8 mouse cellular contexts compared by ENCODE assay signal in genomic region chr8:121665329-121665728, GRCm38 (mm10). TPM values are rescaled to one million over a fixed set of nuclear protein-coding genes. Genes with fewer than 3 reads are reported as not detected.
DNase-seq lines count a peak whose midpoint lies in the region; ATAC-seq and TF ChIP-seq lines count a peak whose summit lies in the region.

No protein-coding gene starts in this region.

- peak overlapping the region; percentile 32 for H3K9ac ChIP-seq in hindbrain, embryonic 14.5 days
- H3K9ac ChIP-seq in liver, adult 2 months (ENCODE audit: low read depth, low read length): peak overlapping the region; percentile 16

- TF ChIP-seq POLR2A in liver, adult 2 months (IDR thresholded peaks at IDR 0.05; ENCODE audit: extremely low read depth, insufficient read depth, low read length): no peak
- TF ChIP-seq POLR2A in myocyte (IDR thresholded peaks at IDR 0.05; ENCODE audit: insufficient read length, low read depth): peak; percentile 63

- peak overlapping the region; percentile 59 for H3K27ac ChIP-seq in hindbrain, embryonic 14.5 days
- H3K27ac ChIP-seq in liver, adult 2 months (replicated peaks; ENCODE audit: insufficient read depth, low read depth, low read length): peak overlapping the region; percentile 26

- TF ChIP-seq CTCF in liver, adult 2 months (IDR thresholded peaks at IDR 0.05; ENCODE audit: low read depth, low read length): no peak

- peak overlapping the region; percentile 27 for H3K4me2 ChIP-seq in hindbrain, embryonic 14.5 days (replicated peaks)
- peak overlapping the region; percentile 83 for H3K4me2 ChIP-seq in myocyte (ENCODE audit: low read depth)

- peak; percentile 59; the same call in 1 of the 2 replicates for ATAC-seq in hindbrain, embryonic 14.5 days (ENCODE audit: low FRiP score)

- 5% methylated on average over 16 of the region's 16 CpGs for WGBS in hindbrain, embryonic 14.5 days
- WGBS in liver, adult 2 months: 6% methylated on average over 16 of the region's 16 CpGs

- H3K4me1 ChIP-seq in hindbrain, embryonic 14.5 days (replicated peaks; ENCODE audit: control insufficient read depth, insufficient read depth, low read length): peaks cover 20% of the 10 kb centered on the region
- peaks cover 9% of the 10 kb centered on the region; the same call in 1 of the 2 replicates for H3K4me1 ChIP-seq in liver, adult 2 months (ENCODE audit: control insufficient read depth, insufficient read depth, low read length)

- no peaks in the 10 kb centered on the region for H3K36me3 ChIP-seq in hindbrain, embryonic 14.5 days (replicated peaks; ENCODE audit: control insufficient read depth, insufficient read depth)
- no peaks in the 10 kb centered on the region for H3K36me3 ChIP-seq in liver, adult 2 months (ENCODE audit: control insufficient read depth, insufficient read depth, low read length)
- H3K36me3 ChIP-seq in myocyte (ENCODE audit: control insufficient read depth, insufficient read depth): no peaks in the 10 kb centered on the region

- H3K4me3 ChIP-seq in hindbrain, embryonic 14.5 days (replicated peaks; ENCODE audit: low read length): no peak overlapping the region
- H3K4me3 ChIP-seq in liver, adult 2 months (ENCODE audit: insufficient read depth, low read depth, low read length): peak overlapping the region; percentile 30; the same call in 1 of the 2 replicates
- peak overlapping the region; percentile 17 for H3K4me3 ChIP-seq in myocyte

- H3ac ChIP-seq in myocyte (ENCODE audit: control insufficient read depth, insufficient read length): no peak overlapping the region

- H3K27me3 ChIP-seq in hindbrain, embryonic 14.5 days (ENCODE audit: control insufficient read depth, insufficient read depth, low read length): no peaks in the 10 kb centered on the region
- no peaks in the 10 kb centered on the region for H3K27me3 ChIP-seq in liver, adult 2 months (ENCODE audit: control insufficient read depth, insufficient read depth, low read length)
- no peaks in the 10 kb centered on the region for H3K27me3 ChIP-seq in myocyte (ENCODE audit: control insufficient read depth, insufficient read depth, insufficient read length)

- H3K9me3 ChIP-seq in hindbrain, embryonic 14.5 days (ENCODE audit: control insufficient read depth, low read length): no peaks in the 10 kb centered on the region

- no peaks in the 10 kb centered on the region for H3K79me2 ChIP-seq in liver, adult 2 months (ENCODE audit: control insufficient read depth, insufficient read depth, low read length)
- no peaks in the 10 kb centered on the region for H3K79me2 ChIP-seq in myocyte (ENCODE audit: control insufficient read depth, insufficient read depth)

- DNase-seq in 3134 (ENCODE audit: extremely low read depth, insufficient read length, low spot score): peak; percentile 89
- DNase-seq in adrenal gland, postnatal 14 days: peak; percentile 73
- peak; percentile 33 to 71 for DNase-seq in gastrocnemius, adult 8-10 months (ENCODE audit: low spot score in 2 of 2)
- peak; percentile 62 for DNase-seq in hindbrain, embryonic 14.5 days (ENCODE audit: low spot score)
- DNase-seq in liver, adult 2 months (ENCODE audit: extremely low read depth, low read depth, low spot score): no peak
- no peak for DNase-seq in thymus, postnatal 10 days (ENCODE audit: low spot score in 2 of 2)
- no peak for DNase-seq in cerebellum, adult 11 months

TF ChIP-seq in myocyte, 11 proteins besides CTCF, POLR2A, EP300 and RAD21:
- TF ChIP-seq TCF12 (IDR thresholded peaks at IDR 0.05; ENCODE audit: insufficient read depth, poor library complexity, severe bottlenecking): no peak
- TF ChIP-seq POLR2AphosphoS2 (IDR thresholded peaks at IDR 0.05; ENCODE audit: insufficient read length, low read depth): no peak
- no peak for TF ChIP-seq CEBPB (IDR thresholded peaks at IDR 0.05; ENCODE audit: insufficient read depth, poor library complexity, severe bottlenecking)
- TF ChIP-seq E2F4 (IDR thresholded peaks at IDR 0.05; ENCODE audit: insufficient read depth): no peak
- peak in 2 of 3 experiments; percentile 73 to 76 for TF ChIP-seq MYOD1 (IDR thresholded peaks at IDR 0.05; ENCODE audit: control insufficient read depth in 1 of 3, insufficient read length in 2 of 3, low read depth in 2 of 3)
- TF ChIP-seq SRF (IDR thresholded peaks at IDR 0.05; ENCODE audit: control insufficient read depth, insufficient read length, low read depth): peak; percentile 10
- TF ChIP-seq MYOG (IDR thresholded peaks at IDR 0.05; ENCODE audit: control insufficient read depth in 1 of 3, insufficient read depth in 1 of 3, insufficient read length in 2 of 3, low read depth in 2 of 3): peak in 2 of 3 experiments; percentile 60 to 88
- no peak for TF ChIP-seq USF1 (IDR thresholded peaks at IDR 0.05; ENCODE audit: low read depth)
- no peak for TF ChIP-seq MAX (IDR thresholded peaks at IDR 0.05; ENCODE audit: low read depth)
- no peak for TF ChIP-seq REST (IDR thresholded peaks at IDR 0.05; ENCODE audit: insufficient read depth, insufficient read length)
- peak; percentile 30 for TF ChIP-seq TCF3 (IDR thresholded peaks at IDR 0.05; ENCODE audit: insufficient read length, low read depth)

RNA-seq across cellular contexts. Expression of gene Zcchc14, which starts 12.6 kb away (rescaled TPM):
- total RNA-seq in adrenal gland, postnatal 14 days (2021): 41.0 and 46.2 TPM in 2 replicates
- total RNA-seq in gastrocnemius, adult 8-10 months (2022): 10 to 100 TPM; 14.2 to 19.2 (median 15.7) TPM
- polyA plus RNA-seq in hindbrain, embryonic 14.5 days (2014; fragmentation: Nextera tagmentation; extraction: Ambion mirVana): 33.5 and 35.6 TPM in 2 replicates
- 9.2 and 14.8 TPM in 2 replicates for total RNA-seq in liver, adult 2 months (2014; rRNA removed)
- polyA plus RNA-seq in liver, adult 2 months (2012; rRNA removed): 13.0 and 15.6 TPM in 2 replicates
- polyA plus RNA-seq in myocyte (2012; fragmentation: generic; extraction: Trizol): 11.9 TPM

Comparison
In these comparisons a context has a peak if more than half of its experiments do, and no peak if none do; other contexts are left out.
1. DNase-seq: peak in 3134 (single experiment), adrenal gland, postnatal 14 days (single experiment), gastrocnemius, adult 8-10 months (2 of 2) and hindbrain, embryonic 14.5 days (single experiment); none in liver, adult 2 months (single experiment), thymus, postnatal 10 days (0 of 2) and cerebellum, adult 11 months (single experiment).